Mouse (Mus musculus): ENCODE measurements at regions not wholly inside any gene's neighbourhood (a gene's known extent, or its start where the extent isn't known, plus 50 kb on each side); places are given as distances from the start of the nearest gene placed in this dataset.

DNA sequence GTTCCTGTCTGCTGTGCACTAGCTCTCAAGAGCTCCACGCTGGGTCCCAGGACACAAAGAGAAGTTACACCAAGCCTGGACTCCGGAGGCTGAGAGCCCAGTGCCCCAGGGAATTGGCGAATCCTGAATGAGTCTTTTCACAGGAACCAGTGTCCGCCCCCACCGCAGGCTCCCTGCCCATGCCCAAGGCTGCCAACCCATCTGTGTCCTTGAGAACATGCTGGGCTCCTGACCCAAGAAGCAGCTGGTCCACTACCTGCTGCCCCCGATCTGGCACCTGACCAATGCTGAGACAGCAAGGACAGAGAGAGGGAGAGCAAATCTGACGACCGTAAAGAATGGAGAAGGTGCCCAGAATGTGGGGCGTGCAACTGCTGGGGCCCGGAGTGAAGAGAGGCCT is 85.2 kb upstream of the Cplx2 start:
- DNase-seq = no peak

DNA sequence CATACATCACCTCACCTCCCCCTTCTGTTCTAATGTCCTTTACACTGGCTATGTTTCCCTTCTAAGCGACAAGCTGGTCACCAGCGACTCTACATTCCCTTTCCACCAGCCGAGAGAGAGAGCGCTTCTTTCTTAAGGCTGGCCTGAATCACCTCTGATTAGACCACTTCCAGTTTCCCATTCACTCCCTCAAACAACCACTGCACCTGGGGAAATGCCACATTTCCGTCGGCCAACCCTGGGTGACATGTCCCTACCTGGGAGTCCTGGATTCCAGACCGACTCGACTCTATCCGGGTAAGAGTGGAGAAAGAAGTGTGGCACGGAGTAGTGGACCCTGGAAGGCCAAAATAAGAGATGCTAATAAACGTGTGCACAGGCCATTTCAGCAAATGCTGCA is 84.5 kb upstream of the Cplx2 start:
- DNase-seq = no peak

DNA sequence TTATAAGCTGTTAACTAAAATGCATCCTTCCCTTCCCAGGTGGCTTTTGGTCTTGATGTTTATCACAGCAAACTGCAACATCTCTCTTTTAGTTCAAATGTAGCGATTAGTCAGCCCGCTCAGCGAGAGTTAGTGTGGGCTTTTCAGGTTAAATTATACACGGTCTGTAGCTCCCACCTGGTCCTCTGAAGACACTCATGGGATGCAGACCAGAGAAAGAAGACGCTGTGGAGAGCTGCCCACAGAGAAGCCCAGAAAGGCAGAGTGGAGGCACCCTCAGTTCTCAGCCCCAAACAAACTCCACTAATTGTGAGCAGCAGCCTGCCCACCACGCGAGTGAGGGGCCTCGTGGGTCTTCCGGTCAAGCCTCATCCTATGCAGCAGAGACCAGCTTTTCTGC is 81.1 kb upstream of the Cplx2 start:
- no peak for DNase-seq

DNA sequence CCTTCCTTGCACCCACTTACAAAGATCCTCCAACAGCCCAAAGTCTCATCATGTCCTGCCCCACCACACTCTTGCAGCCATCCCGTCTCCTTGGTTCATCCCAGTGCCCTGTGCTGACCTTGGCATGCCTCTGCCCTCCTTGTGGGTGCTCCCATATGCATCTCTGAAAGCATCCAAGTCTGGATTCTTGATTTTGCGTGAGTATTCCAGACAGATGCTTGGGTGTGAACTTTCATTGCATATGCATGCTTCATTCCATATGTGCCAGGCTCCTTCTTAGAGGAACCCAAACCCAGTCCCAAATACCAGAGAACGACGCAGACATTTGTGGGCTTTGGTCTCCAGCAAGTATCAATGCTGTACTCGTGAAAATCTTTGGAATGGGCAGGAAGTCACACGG is 78.8 kb upstream of the Cplx2 start:
- DNase-seq = no peak

DNA sequence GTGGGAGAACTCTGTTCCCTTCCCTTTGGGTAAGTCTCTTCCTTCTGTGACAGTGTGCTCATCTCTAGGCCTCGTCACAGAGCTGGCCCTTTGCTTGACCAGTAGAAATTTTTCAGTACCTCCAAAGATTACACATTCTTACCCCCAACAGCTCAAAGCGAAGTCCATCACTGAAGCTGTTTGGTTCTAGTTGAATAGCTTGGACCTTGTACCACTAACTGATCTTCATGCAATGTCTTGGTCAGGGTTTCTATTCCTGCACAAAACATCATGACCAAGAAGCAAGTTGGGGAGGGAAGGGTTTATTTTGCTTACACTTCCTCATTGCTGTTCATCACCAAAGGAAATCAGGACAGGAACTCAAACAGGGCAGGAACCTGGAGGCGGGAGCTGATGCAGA is 78.1 kb upstream of the Cplx2 start:
- DNase-seq = no peak

DNA sequence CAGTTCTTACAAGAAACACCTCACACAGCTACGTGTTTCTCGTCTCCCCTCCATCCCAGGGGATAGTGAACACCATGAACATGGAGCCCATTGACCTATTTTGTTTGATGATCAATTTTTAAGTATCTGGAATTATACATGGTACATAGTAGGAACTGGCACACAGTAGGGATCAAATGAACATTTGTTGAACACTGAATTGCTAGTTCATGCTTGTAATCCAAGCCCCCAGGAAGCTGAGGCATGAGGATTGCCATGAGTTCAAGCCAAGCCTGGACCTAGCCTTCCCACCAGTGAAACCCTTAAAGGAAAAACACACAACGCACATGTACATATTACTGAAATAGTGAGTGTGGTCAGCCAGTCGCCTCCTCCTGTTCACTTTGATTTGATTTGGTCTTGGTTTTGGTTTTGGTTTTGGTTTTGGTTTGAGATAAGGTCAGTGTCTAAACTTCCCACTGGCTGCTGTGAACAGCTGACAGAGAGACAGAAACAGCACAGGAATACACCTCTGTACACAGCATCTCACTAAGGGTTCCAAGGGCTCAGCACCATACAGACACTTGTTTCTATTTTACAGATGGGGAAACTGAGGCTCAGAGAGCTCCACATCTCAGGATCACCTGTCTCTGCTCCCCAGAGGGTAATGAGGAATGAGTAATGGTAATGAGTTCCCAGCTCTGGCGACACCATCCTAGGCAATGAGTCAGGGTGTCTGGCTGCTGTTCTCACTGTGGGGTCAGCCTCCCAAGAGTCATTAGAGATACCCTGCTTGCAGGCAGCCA is 75.5 kb upstream of the Cplx2 start:
- DNase-seq = no peak

DNA sequence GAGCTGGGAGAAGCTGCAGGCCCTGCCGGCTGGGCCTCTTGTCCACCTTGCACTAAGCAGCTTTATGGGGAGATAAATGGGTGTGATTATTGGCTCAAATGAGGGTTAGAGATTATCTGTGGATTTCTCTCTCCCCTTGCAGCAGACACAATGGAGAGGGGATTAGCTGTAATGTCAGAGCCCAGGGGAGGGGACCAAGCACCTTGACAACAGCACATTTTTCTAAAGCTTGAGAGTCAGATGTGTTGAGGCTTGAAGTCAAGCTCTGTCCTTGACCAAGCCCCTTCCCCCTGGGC is 74.9 kb upstream of the Cplx2 start:
- no peak for DNase-seq

DNA sequence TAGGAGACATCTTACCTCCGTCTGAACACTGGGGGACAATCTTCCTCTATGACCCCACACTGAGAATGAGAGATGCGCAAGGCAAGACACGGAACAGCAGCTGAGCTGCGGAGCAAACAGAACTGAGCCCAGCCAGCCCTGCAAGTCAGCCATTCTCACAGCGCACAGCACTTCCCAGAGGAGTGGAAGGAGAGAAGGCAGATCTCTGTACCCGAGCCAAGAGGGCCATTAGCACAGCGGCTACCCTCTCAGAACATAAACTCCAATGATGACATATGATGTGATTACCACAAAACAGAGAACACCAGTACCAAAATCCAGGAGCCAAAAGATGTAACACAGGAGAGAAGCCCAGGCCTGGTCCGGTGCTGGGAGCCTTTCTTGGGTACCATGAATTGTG is 72.3 kb upstream of the Cplx2 start:
- no peak for DNase-seq

DNA sequence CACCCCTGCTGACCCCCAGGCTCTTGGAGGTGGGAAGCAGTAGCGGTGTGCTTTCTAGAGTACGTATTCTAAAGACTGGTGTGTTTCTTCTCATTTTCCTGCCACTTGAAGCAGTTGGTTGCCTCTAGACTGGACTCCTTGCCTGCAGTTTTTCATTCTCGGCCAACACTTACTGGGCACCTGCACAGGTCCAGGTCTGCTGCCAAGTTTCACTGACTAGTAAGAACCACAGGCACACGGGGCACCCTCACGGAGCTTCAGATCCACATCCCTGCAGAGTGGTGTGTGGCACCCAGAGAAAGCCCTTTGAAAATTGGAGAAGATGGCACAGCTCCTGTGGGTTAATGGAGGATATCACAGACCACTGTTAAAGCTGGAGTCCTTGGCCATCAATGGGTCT is 71.9 kb upstream of the Cplx2 start:
- no peak for DNase-seq

DNA sequence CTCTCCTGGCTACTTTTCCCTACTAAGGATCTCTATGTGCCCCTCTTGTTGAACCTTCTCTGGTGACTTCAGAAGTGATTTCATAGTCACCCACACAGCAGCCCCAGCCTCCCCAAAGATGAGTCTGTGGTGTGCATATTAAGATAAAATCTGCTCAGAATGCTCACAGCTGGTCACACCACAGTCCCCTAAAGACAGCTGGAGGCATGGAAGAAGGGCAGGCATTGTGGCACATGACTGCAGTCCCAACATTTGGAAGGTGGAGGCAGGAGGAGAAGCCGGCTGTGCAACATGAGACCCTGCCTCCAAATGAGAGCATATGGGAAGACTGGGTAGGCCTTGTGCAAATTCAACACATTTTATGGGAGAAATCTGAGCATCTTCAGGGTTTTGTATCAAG is 70.0 kb upstream of the Cplx2 start:
- no peak for DNase-seq

DNA sequence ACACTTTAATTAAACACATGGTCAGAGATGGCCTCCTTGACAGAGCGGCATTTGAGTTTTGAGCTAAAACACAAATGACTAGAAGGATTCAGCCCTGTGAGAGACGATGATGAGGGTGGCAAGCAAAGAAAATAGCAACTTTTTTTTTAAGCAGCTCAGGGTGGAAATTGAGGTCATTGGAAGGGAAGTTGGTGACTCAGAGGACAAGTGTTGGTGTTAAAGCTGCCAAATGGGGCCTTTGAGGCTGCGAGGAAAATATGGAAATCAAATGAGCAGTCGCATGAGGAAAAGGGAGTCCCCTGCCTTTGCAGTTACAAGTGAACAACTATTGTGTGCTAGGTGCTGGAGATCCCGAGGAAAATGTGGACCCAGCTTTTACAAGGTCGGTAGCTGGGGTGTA is 69.5 kb upstream of the Cplx2 start:
- DNase-seq = no peak

DNA sequence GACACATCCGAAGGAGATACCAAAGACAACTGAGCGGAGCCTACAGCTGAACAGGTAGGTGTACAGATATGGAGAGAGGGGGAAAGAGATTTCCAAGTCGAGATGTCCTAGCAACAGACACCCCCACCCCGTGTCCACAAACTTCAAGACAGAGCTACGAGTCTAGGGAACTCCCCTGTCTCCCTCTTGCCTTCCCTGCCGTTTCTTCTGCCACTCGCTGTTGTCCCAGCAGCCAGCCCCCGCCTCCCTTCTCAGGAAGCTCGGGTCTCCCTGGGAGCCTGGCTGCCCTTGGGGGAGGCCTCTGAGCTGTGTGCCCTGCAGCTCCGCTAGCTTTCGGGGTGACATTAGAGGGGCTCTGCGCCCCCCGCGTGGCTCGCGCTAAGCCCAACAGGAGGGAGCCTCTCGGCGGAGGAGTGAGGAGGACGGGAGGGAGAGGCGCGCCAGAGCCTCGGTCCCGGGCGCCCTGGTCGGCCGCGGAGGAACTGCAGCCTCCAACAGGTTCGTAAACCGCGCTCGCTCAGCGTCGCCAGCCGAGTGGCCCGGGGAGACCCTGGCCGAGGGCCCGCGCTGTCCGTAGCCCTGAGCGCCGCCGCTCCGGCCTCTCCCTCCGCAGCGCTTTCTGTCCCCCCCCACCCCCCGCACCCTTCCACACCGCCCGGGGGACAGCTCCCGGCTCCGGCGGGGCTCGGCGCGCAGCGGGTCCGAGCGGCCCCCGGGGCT is 68.6 kb upstream of the Cplx2 start:
- DNase-seq = peak; percentile 17

DNA sequence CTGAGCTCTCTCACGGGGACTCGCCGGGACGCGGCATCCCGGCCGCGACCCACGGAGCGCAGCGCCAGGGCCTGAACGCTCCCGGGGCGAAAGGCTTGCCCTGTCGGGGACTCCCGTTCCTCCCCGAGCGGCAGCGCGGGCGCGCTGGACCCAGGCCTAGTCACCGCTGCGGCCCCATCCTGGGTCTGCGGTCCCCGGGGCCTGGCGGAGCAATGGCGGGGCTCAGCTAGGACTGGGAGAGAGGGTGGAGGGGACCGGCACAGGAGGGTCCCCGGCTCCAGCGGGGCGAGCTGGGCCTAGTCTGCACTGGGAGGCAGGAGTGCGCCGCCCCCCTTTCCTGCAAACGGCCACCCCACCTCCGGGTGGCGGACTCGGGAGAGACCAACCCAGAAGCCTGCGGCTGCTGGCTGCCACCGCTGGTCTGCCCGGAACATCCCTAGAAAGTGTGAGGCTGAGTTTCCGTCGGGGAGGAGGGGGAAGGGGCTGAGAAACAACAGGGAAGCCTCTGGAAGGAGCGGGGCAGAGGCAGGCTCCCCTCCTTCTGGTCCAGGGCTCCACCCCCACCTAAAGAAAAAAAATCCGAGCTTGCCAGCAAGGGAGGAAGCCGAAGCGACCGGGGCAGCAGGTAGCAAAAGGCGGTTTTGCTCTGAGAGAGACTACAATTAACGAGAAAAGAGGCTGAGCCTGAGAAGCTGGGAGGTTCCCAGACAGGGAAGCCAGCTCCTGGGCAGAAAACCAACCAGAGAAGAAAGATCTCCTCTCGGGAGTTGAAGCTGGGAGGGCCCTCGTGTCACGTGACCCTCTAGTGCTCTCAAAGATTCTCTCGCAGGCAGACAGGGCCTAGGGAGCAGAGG is 67.9 kb upstream of the Cplx2 start:
- peak; percentile 78 for DNase-seq

DNA sequence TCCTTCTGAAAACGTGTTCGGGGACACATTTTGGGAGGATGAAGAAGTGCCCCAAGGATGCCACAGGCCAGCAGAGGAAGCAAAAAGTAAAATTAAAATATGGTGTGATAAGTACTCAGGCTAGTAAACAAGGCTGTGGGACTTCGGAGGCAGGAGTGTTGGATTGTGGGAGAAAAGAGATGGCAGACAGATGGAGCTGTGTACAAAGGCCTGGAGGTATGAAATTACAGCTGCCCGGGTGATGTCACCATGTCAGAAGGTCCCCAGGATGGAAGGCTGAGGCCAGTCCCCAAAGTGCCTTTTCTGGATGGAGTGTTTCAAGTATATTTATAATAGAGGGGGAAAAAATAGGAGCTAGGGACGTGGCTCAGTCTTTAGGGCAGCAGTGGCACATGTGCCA is 66.9 kb upstream of the Cplx2 start:
- no peak for DNase-seq

DNA sequence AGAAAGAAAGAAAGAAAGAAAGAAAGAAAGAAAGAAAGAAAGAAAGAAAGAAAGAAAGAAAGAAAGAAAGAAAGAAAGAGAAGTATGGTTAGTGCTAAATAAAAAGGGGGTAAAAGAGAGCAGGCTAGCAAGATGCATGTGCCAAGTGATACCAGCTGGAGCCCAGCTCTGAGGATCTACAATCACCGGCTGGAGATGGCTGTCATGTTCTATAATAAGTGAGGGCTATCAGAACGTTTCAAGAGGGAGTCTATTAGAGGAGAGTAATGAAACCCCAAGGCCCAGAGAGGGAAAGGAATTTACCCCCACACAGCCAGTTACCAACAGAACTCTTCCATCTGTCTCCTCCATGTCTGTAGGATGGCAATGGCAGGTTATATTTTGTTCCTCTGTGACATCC is 62.6 kb upstream of the Cplx2 start:
- DNase-seq = no peak

DNA sequence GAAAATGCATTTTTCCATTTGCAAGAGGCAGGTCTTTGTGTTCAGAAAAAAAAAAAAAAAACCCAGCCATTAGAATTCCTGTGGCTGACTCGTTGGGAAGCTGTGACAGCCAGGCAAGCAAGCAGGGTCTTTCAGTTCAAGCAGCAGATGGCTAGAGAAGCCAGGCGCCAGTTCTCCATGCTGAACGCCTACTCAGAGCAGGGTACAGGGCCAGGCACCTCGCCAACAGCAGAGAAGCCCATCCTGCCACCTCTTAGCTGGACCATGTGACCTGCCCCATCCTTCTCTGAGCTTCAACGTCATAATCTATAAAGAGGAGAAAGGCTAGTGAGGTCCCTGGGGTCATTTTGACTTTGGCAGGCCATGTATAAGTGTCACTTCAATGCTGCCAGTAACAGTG is 61.8 kb upstream of the Cplx2 start:
- DNase-seq = no peak

DNA sequence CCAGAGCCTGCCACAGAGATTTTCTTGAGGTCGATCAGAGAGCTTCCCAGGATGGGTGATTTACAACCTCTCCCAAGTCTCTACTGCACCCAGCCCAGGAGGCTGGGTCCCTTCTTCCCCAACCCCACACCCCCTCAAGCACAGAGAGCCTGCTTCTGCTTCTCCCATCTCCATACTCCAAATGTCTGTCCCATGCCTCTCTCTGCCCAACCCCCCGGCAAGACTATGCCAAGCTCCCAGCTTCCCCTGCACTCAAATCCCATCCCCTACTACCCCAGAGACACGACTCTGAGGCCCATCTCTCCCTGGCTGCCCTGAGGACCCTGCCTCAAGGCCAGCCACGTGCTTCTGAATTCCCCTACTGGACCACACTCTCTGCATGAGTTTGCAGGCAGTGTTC is 61.0 kb upstream of the Cplx2 start:
- DNase-seq = no peak

DNA sequence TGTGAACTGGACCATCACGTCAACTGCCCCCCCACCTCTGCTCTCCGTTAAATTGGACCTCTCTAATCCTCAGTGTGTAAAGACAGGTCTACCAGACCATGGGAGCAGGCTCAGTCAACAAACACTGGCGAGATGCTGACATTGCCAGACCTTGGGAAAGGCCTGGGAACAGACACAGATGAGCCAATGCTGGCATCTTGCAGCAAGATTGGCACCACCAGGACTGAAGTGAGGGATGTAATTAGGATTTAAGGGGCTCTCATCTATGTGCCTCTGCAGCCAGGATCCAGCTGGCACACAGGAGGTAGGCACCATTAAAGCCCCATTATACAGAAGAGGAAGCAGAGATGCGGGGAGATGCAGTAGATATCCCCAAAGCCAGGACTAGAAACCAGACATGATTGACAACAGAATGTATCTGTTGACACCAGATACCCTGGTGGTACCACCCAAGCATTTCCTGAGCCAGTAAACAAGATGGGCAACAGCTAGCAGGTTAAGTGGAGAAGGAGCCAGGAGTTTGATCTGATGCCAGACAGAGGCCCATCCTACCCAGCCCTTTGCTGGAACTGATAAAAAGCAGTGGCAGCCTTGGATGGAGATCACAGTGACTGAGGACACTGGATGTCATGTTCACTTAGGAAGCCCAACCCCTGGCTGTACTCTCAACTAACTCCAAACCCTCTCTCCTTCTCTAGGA is 59.7 kb upstream of the Cplx2 start:
- no peak for DNase-seq

DNA sequence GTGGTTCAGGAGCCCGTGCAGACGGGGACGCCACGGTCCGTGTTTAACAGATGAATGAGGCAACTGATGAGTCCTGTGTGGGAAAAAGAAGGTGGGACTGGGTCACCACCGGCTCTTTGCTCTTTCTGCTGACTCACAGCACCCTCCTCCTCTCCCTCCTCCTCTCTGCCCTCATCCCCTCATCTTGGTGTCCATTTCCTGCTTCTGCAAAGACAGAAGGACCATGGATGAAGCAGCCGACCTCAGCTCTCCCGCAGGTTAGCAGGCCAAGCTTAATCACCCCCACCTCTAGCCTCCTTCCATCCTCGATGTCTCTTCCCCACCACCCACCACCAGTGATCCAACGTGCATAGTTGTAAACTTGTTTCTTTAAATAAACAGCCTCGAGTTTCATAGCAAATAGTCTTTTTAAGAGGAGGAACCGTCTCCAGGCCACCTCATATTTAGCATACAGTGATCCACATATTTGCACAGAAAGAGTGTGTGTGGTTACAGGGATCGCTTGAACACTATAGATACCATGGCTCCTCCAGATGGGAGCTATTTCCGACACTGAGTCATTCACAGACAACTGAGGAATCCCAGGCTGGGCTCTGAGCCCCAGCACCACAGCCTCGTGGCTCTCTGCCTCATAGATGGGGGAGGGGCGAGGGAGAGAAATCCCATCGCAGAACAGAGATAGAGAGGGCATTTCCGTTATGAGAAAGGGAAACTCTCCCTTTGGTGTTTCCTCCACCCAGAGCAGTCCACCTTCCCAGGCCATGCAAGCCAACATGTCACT is 58.6 kb upstream of the Cplx2 start:
- peak; percentile 36 for DNase-seq

DNA sequence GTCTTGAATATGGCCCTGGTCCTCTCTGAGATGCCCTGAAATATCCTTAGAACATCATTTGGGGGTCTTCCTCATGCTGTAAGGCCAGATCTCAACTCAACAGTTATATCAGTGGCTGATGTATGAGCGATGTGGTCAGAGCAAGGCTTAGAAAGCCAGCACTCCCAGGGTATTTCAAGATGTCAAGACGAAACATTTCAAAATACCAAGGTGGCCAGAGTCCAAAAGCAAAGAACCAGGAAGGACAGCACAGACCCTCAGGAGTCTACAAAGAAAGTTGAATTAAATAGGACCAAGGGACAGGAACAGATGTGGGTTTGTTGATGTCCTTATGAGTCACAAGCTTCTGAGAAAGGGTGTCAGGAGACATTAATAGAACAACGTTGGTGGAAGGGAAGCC is 55.8 kb upstream of the Cplx2 start:
- DNase-seq = no peak

DNA sequence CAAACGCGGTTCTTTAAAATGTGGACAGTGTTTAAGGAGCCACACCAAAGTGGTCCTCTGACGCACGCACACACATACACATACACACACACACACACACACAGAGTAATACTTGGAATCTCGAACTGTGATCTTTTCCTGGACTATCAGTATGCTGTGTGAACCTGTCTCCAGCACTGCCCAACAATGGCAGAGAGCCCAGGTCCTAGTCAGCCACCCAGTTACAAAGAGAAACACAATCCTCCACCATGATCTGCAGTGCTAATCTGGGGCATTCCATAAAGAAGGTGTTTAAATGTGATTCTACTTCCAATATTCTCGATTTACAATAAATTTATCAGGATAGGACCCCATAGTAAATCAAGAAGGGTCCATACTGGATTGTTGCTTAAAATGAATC is 54.2 kb upstream of the Cplx2 start:
- no peak for DNase-seq

DNA sequence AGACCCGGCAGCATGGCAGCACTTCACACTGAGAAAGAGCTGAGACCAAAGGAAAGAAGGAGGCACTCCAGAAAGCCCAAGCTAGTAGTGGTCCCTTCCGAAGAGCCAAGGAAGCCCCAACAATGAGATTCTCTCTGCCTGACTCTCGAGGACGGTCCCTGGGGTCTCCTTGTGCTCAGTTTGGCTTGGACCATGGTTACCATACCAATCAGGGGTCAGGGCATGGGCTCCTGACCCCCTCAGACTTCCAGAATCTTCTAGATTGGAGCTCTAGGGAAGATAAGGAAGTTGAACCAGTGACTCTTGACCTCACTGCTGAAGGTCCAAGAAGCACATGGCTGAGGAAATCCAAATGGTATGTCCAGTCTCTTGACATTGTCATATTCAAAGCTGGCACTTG is 53.0 kb upstream of the Cplx2 start:
- DNase-seq = no peak

Data from gastrocnemius, postnatal 25 days (tissue).